Mouse (Mus musculus) lung, postnatal 36 days (tissue): ENCODE measurements at regions not wholly inside any gene's neighbourhood (a gene's known extent, or its start where the extent isn't known, plus 50 kb on each side); places are given as distances from the start of the nearest gene placed in this dataset.
A peak's percentile ranks its signal among the peaks of the same experiment; 100 is the strongest.

Experiments
- DNase-seq: peaks from one replicate; pipeline ENCODE4 v3.0.0; 2022; ENCODE audit warnings: mixed read lengths

GRCm38 (mm10) chr12:9091951-9092350 is 62.2 kb downstream of the Ttc32 start:
- peak; percentile 19 for DNase-seq

- no peak for DNase-seq
These were observed 65.3 kb downstream of the Ttc32 start for GRCm38 (mm10) chr12:9095061-9095460.

- DNase-seq: no peak
These were observed 76.6 kb downstream of the Ttc32 start for GRCm38 (mm10) chr12:9106416-9106815.

DNA sequence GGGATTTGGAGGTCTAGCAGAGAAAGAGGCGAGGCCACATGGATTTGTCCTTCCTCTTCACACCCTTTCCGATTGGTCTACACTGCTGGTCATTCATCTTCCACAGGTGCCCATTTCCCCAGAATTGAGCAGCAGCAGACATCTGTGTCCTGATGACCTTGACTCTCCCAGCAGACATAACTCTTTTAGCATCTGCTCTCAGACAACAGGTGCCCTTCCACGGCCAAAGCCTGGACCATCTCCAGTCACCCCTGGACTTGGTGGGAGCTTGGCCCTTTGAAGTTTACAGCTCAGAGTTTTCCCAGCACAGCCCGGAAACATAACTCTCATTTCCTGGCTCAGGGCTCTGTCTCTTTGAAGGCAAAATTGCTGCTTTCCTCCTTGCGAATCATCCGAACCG is 80.0 kb downstream of the Ttc32 start:
- no peak for DNase-seq

DNA sequence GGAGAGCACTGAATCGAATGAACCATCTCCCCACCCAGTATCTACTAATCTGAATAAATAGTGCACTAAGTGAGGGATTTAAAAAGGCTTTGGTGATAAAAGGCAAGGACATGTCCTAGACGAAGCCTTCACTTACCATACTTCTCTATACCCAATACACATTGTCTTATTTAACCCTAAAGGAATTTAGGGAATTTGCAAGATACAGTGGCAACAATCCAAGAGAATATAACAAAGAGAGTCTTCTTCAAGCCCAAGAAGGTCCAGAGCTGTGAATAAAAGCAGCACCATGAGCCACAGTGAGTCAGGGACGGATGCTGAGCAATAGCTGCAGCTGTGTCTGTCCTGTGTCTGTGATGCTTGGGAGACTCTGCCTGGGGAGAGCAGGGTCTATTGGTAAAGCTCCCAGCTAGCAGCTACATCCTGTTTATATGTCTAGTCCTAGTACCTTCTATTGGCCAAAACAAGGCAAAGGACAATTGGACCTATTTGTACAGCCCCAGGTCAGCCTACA is 82.4 kb downstream of the Ttc32 start:
- DNase-seq: no peak

GRCm38 (mm10) chr12:9113652-9114051 is 83.9 kb downstream of the Ttc32 start:
- DNase-seq: peak; percentile 51

DNA sequence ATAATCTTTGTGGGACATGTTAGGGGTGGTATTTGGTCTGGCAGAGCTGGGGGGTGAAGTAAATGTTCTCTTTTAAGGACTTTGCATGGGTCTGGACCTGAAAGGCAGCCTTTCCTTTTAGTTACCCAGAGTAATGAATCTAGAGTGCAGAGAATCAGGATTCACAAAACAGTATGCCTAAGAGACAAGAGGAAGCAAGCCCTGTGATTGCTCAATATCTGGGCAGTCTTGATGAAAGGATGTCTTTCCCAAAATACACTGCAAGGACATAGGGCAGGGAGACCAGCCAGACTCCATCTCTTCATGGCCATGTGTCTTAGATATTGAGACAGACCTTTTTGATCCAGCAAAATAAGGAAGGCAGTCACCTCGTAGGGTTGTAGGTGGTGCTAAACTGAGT is 84.3 kb downstream of the Ttc32 start:
- DNase-seq: peak; percentile 60

DNA sequence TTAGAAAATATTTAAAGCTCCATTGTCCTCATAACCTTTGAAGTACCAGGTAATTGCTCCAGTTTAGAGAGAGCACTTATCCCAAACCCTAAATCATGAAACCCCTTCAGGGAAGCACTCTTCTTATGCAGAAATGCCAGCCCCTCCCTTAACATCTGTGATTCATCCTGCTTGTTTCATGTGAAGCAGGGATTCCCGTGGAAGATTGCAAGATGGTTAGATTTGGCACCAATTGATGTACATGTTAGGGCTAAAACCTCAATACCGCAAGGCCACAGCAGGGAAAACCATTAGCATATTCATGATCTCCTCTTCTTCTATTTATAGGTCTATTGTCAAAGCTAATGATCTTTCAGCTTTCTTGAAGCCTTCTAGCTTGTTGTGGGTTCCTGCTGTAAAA is 88.8 kb downstream of the Ttc32 start:
- no peak for DNase-seq

GRCm38 (mm10) chr12:9127931-9128550 is 98.2 kb downstream of the Ttc32 start:
- DNase-seq: peak; percentile 25

DNA sequence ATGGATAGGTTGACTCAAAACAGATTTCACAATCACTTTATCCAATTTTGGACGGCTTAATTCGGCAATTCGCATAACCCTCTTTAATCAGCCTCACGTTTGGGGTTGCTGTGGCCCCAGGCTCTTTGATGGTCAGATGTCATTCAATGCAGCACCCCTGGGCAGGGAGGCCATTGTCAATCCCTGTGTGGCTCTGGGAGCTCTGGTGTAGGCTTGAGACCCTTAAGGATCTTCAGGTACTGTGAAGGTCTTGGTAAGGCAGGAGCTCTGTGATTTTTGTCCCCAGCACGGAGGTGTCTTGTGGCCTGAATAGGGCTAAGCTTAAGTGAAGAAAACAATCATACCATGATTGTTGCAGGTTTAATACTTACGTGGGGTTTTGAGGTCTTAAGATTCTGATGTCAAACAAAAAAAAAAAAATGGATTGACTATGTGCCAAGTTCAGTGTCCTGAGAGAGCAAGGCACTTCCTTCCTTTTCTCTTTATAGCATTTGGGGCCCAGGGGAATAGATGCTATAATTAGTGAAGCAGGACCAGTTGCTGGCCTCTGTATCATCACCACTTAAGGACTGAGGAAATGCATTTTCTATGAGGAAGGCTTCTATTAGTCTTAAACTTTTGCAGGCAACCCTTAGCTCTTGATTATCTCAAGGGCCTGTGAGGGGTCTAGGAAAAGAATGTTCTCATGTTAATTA is 98.9 kb downstream of the Ttc32 start:
- no peak for DNase-seq

DNA sequence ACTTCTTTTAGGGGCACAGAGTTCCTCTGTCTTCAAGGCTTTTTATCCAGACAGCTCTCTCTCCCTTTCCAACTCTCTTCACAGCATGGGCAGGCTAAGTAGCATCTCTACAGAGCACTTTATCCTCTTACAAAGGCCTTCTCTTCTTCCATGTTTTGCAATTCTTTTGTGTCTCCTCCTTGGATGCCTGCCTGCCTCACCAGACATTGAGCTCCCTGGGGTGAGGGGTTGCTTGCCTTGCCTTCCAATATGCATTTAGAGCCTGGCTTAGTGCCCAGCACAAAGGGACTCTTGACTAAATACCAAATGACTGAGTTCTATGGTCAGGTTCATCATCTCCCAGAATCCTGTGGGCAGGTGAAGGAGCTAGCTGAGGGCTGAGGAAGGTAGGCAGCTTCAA is 102.8 kb downstream of the Ttc32 start:
- no peak for DNase-seq

- DNase-seq: peak; percentile 6
These were observed 104.4 kb downstream of the Ttc32 start for GRCm38 (mm10) chr12:9133890-9134870.

DNA sequence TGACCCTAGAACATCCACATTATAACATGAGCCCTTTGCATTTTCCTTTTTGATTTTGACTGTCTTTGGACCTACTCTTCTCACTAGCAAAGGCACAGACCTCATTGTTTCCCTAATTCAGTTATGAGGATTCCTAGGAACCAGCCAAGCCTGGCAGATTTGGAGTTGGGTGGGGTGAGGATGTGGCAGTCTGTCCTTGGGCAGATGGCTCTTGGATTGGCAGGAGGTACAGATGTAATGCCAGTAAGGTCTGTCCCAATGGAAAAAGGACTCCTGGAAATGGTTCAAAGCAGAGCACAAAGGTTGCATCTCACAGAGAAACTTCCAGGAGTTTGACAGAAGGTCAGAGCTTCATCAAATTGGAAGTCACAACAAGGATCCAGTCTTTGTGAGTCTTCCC is 121.2 kb downstream of the Ttc32 start:
- no peak for DNase-seq

DNA sequence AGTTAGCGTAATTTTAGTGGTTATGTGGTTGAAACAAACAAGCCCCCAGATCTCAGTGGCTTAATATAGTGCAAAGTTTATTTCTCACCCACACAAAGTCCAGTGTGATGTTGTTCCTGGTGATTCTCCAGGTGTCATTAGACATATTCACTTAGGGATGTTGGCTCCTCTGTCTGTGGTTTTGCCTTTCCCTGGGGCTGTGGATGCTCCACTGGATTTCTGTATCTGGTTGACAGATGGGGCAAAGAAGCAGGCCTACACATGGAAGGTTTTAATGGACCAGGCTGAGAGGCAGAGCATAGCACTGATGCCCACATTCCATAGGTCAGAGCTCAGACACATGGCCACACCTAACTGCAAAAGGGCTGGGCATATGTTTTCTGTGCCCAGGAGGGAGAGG is 121.6 kb downstream of the Ttc32 start:
- no peak for DNase-seq

GRCm38 (mm10) chr12:9154491-9154890 is 124.7 kb downstream of the Ttc32 start:
- no peak for DNase-seq

DNA sequence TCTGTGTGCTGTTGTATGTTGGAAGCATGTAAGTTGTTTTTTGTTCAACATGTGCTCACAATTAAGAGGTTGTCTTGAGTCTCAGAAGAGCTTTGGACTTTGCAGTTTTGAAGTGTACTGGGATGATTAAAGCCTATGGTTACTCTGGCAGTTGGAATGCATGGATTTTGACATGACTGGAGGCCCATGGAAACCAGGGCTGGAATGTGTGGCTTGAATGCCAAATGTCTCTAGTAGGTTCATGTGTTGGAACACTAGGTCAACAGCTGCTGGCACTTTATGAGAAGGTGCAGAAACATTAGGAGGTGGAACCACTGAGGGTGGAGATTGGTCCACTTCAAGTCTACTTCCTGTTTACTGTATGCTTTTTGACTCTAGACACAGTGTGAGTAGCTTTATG is 127.0 kb downstream of the Ttc32 start:
- no peak for DNase-seq

DNA sequence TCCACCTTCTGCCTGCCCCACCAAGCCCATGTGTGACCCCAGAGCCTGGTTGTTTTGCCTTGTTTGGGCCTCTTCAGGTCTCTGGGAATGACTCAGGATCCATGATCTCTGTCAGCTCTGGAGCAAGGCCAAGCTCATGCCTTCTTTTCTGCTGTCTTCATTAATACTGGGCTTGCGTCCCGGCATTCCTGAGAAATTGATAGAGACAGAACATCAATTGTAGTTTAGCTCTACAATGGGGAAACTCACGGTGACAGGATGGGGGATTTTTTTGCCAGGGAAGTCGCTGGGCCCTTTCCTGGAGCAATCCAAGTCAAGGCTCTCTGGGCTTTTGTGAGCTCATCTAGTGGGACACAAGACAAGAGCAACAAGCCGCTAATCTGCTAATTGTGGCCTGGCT is 129.0 kb downstream of the Ttc32 start:
- peak; percentile 13 for DNase-seq

DNA sequence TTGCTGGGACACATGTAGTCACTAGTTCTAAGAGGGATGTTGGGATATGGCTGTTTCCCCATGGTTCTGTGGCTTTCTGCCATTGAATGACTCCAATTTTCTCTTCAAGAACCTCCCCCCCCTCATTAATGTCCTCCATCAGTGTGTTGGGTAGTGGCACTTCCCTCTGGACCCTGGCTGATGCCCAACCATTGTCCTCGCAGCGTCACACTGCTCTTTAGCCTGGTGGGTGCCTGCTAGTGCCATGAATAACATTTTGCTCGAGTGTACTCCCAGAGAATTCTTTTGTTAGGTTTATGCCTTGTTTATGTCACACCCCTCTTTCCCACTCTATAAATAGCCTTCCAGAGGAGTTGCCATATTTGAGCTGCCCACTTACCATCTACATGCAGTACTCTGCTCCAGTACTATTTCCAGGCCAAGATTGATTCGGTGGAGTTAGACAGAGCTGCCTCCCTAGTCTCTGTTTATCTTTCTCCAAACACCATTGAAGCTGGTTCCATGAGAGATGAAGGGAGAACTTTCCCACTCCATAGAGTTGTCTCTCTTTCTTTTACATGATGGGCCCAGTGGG is 135.7 kb downstream of the Ttc32 start:
- DNase-seq: peak; percentile 52

DNA sequence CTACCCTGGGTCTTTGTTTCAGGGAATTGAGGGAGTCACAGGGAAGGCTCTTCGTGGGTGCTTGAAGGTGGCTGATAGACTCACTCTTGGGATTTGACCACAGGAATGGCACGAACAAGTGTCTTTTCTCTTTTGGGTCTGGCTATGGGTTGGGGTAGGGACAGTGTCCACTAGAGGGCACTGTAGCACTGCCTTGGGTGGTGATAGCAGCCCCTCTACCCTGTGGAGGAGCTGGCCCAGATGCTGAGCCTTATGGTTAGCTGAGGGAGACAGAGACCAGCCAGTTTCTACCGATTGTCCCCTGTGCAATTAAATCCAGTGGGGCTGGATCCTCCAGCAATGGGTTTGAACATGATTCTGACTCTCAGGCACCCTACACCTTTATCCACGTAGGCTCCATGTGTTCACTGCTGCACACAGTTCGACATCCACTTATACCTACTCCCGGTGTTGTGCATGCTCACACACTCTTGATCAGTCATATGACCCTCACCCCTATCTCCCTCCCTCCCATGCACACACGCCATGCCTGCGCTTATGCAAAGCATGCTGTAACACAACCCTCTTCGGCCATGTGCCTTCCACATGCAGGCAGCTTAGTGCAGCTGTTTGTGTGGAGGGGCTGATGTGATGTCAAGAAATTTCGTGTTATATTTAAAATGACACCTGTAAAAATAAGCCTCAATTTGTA is 136.6 kb downstream of the Ttc32 start:
- DNase-seq: peak; percentile 46

- no peak for DNase-seq
These were observed 139.2 kb downstream of the Ttc32 start for GRCm38 (mm10) chr12:9169008-9169407.

DNA sequence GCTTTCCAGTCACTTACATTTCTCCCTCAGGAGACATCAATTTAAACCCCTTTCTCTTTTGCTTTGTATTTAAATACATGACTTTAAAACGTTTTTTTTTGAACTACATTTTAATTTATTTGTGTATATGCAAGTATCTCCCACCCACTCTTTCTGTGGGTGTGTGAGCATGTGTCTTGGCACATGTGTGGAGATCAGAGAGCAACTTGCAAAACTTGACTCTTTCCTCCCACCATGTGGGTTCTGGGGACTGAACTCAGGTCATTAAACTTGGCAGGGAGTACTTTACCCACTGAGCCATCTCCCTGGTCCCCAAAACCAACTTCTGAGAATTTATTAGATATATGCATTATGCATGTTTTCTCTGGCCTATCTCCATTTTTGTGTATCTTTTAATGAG is 143.9 kb downstream of the Ttc32 start:
- no peak for DNase-seq

- peak; percentile 17 for DNase-seq
These were observed 144.5 kb downstream of the Ttc32 start for GRCm38 (mm10) chr12:9174327-9174726.
